Mouse (Mus musculus) left cerebral cortex, adult 9 months (tissue): ENCODE measurements at regions not wholly inside any gene's neighbourhood (a gene's known extent, or its start where the extent isn't known, plus 50 kb on each side); places are given as distances from the start of the nearest gene placed in this dataset.
A peak's percentile ranks its signal among the peaks of the same experiment; 100 is the strongest.

Experiments
- DNase-seq, 2 experiments: peaks; one replicate each; pipeline ENCODE4 v3.0.0; 2022; ENCODE audit warnings: low spot score in 2 of 2

DNA sequence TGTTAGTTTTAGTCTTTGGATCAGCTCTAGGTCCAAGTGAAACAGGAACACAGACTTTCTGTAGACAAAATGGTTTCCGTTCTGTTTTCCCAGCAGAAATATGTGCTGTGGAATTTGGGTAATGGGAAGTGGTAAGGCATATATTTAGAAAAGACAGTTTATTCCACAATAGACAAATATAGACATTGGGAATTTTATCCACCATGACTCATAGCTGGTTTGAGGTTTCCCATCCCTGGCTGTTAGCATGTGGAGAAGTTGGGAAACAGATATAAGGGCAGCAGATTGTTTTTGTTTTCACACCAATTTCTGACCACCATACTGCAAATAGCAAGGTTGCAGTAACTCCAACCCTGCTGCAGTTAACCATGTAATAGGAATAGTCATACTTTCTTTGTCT is 385.0 kb upstream of the Adam34 start:
- no peak for DNase-seq

DNA sequence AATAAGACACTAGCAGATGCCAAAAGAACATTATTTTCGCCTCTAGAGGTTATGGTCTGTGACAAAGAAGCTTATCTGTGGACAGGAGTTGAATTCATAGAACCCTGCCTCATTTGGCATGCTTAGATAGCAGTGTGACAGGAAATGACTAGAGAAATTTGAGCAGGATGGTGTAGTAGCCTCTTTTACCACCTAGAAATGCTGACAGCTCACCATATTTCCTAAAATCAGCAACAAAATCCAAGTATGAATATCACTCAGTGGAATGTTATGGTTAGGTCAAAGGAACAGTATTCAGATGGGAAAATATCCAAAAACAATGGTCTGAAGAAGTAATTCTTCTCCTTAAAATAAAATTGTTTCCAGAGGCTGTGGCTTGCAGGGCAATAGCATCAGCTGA is 383.6 kb upstream of the Adam34 start:
- DNase-seq: no peak

DNA sequence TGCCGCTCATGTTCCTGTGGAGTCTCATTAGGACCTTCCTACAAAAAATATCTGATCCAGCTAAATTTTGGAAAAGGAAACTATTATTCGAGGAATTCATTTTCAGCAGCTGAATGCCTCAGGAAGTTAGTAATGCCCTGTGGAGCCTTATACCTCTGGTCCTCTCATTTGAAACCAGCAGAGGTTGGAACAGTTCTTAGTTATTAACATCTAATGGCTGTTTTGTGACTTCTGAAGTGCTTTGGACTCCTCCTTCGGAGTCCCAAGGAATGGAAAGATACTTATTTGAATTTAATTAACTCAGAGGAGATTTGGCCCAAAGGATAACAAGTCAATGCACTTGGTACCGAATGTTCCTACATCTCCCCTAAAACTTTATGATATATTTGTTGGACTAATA is 372.2 kb upstream of the Adam34 start:
- no peak for DNase-seq

DNA sequence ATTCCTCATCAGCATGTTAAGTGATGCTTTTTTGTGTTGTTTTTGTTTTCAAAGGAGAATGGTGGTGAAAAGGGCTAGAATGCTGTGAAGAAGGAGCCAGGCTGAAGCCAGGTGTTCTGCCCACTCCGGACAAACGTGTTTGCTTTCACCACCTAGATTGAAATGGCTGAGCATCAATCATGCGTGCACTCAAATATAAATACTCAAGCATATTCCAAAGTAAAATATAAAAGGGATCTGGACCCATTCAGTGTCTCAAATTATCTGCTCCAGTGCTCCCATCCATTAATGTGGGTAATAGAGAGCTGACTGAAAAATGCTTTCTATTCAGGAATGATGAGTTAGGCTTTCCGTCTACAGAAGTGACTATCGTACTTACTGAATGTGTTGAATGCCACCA is 349.0 kb upstream of the Adam34 start:
- DNase-seq: no peak

GRCm38 (mm10) chr8:44042572-44043355 is 332.9 kb upstream of the Adam34 start:
- DNase-seq: no peak

- DNase-seq: peak; percentile 3 to 26
Observed at GRCm38 (mm10) chr8:44034211-44034610, 324.4 kb upstream of the Adam34 start.

DNA sequence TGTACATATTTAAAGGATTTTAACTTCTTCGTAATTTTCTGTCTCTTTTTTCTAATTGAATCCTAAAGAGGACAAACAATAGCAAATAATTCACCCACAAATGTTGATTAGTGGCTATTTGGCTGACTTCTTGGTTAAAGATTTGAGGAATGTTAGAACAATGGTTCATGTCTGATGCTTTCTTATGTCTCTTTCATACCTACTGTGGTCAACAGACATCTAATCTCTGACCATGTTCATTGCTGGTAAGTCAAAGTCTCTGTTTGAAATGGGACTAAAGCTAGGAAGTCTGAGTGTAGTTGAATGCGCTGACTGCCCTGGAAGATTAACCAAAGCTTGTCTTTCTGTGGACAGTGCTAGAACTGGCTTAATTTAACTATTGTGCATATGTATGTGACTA is 321.5 kb upstream of the Adam34 start:
- DNase-seq: no peak

- DNase-seq: no peak
Observed at GRCm38 (mm10) chr8:44030972-44031371, 321.1 kb upstream of the Adam34 start.

GRCm38 (mm10) chr8:44027738-44028137 is 317.9 kb upstream of the Adam34 start:
- DNase-seq: no peak

- DNase-seq: peak in 1 of 2 experiments; percentile 19
Observed at GRCm38 (mm10) chr8:44025926-44026325, 316.1 kb upstream of the Adam34 start.

DNA sequence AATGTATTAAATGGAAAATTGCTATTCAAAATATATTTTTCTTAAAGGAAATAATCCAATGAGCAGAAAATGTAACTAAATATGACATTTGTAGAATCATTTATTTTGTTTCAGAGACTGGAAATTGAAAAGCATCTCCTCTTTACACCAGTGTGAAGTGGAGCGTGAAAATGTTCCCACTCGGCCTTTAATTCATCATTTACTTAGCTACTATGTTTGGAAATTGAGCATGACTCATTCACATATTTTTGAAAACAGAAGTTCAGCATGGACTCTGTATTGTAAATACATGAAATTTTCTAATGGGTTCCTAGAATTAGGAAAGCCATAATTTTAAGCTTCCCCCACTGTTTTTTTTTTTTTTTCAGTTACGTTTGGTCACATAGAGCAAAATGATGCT is 314.2 kb upstream of the Adam34 start:
- peak in 1 of 2 experiments; percentile 1 for DNase-seq
